Mouse (Mus musculus) liver, embryonic 15.5 days (tissue): ENCODE data around the gene Plxdc1. TPM values are rescaled to one million over a fixed set of nuclear protein-coding genes. Genes with fewer than 3 reads are reported as not detected.
"Not testable (repeated sequence)": the region's sequence is repeated elsewhere in the genome, so short reads cannot be mapped to it uniquely, and the experiment has no call there.

ENCODE experiments used
- ATAC-seq: fragments of 200-750 bp; cut with Nextera tagmentation; 2 replicates; pipeline ENCODE4 v1.8.0; 2017; ENCODE audit warnings: moderate number of reproducible peaks, mild to moderate bottlenecking, moderate library complexity; ENCODE audit not compliant: insufficient read depth
- H3K27ac ChIP-seq: fragments of 300-500 bp; sonication (generic); replicated peaks from 2 replicates; pipeline ENCODE4 v1.5.1; 2015; ENCODE audit warnings: mild to moderate bottlenecking, inconsistent platforms
- H3K27me3 ChIP-seq: fragments of 300-500 bp; sonication (generic); 2 replicates; pipeline ENCODE4 v1.6.1; 2015; ENCODE audit warnings: mild to moderate bottlenecking, inconsistent platforms
- H3K36me3 ChIP-seq: fragments of 300-500 bp; sonication (generic); replicated peaks from 2 replicates; pipeline ENCODE4 v1.6.1; 2015; ENCODE audit warnings: moderate library complexity, mild to moderate bottlenecking, inconsistent platforms
- H3K4me1 ChIP-seq: fragments of 300-500 bp; sonication (generic); replicated peaks from 2 replicates; pipeline ENCODE4 v1.6.1; 2015; ENCODE audit warnings: inconsistent platforms
- H3K4me2 ChIP-seq: fragments of 300-500 bp; sonication (generic); 2 replicates; pipeline ENCODE4 v1.6.1; 2015; ENCODE audit warnings: moderate library complexity, mild to moderate bottlenecking, inconsistent platforms
- H3K4me3 ChIP-seq: fragments of 300-500 bp; sonication (generic); replicated peaks from 2 replicates; pipeline ENCODE4 v1.5.1; 2015; ENCODE audit warnings: mild to moderate bottlenecking, inconsistent platforms
- H3K9ac ChIP-seq: fragments of 300-500 bp; sonication (generic); 2 replicates; pipeline ENCODE4 v1.6.1; 2015; ENCODE audit warnings: moderate library complexity, mild to moderate bottlenecking, inconsistent platforms
- H3K9me3 ChIP-seq: fragments of 300-500 bp; sonication (generic); replicated peaks from 2 replicates; pipeline ENCODE4 v1.6.1; 2016; ENCODE audit warnings: inconsistent platforms
- WGBS: fragments of 180-500 bp; shearing (Covaris S2); methylation state at CpG from one replicate; pipeline ENCODE4 v1.1.7; 2015; ENCODE audit warnings: mixed read lengths; ENCODE audit not compliant: insufficient replicate concordance; 5-methylcytosine and 5-hydroxymethylcytosine counted together
- polyA plus RNA-seq: library from polyadenylated mRNA; unstranded; fragments of >200 nt; fragmentation: Nextera tagmentation; extraction: Ambion mirVana; gene quantifications from 2 replicates; pipeline ENCODE4 v1.2.1, GENCODE M21; 2015

Plxdc1 gene
- polyA plus RNA-seq, 1 experiment from 2014 or later = 0.75 TPM

- WGBS = 41% methylated on average over 14 of the region's 14 CpGs
Observed at GRCm38 (mm10) chr11:97954469-97955141, 31.6 kb downstream of the Plxdc1 start.

GRCm38 (mm10) chr11:97953939-97954275 is 32.3 kb downstream of the Plxdc1 start:
- 57% methylated on average over 6 of the region's 6 CpGs for WGBS
- no peak for ATAC-seq
- no peak overlapping the region for H3K4me3 ChIP-seq

More at GRCm38 (mm10) chr11:97954469-97955141, 31.6 kb downstream of the Plxdc1 start:
- Histone ChIP-seq H3K4me3 (no peak overlapping the region), H3K9ac (no peak overlapping the region), H3K4me2 (no peak overlapping the region), H3K27me3 (no peaks in the 10 kb centered on the region), H3K9me3 (no peaks in the 10 kb centered on the region), H3K27ac (no peak overlapping the region), H3K36me3 (no peaks in the 10 kb centered on the region), H3K4me1 (peaks cover 31% of the 10 kb centered on the region)
- ATAC-seq = no peak

DNA sequence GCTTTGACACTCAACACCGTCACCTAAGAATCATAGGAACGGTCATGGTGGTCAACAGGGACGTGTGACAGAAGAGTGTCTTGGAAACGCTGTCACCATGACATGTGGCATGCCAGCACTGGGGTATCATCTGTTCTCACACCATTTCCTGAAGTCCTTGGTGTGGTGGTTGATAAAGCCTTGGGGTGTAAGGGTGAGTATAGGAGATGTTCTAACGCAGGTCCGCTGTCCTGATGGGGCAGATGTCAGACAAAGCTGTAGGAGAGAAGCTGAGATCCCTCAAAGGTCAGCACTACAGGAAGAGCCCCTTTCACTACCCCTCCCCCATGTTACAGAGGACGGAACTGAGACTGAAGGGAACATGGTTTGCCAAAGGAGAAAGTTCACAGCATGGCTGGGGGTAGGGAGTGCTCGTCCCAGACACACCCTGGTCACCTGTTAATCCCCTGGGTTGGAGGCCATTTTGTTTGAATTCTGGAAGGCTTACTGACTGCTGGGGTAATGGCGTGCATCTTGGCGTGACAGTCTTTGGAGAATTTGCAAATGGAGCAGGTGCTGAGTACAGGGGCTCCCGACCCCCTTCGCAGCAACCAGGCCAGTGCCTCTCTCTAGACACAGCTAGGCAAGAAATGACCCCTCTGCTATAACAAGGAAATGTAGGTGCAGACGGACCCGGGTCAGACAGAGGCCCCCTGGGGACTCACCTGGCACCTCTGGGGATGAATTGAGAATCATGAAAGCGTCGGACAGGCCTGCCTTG is 32.9 kb downstream of the Plxdc1 start:
- H3K9me3 ChIP-seq = no peaks in the 10 kb centered on the region
- no peak for ATAC-seq
- H3K27ac ChIP-seq = no peak overlapping the region
- no peaks in the 10 kb centered on the region for H3K27me3 ChIP-seq
- no peaks in the 10 kb centered on the region for H3K36me3 ChIP-seq
- no peak overlapping the region for H3K4me3 ChIP-seq
- no peak overlapping the region for H3K4me2 ChIP-seq
- H3K9ac ChIP-seq = no peak overlapping the region
- 60% methylated on average over 16 of the region's 16 CpGs for WGBS
- H3K4me1 ChIP-seq = peaks cover 41% of the 10 kb centered on the region

More at GRCm38 (mm10) chr11:97953939-97954275, 32.3 kb downstream of the Plxdc1 start:
- H3K27me3 ChIP-seq = no peaks in the 10 kb centered on the region
- H3K4me2 ChIP-seq = no peak overlapping the region
- H3K36me3 ChIP-seq = no peaks in the 10 kb centered on the region
- no peak overlapping the region for H3K9ac ChIP-seq
- no peak overlapping the region for H3K27ac ChIP-seq
- no peaks in the 10 kb centered on the region for H3K9me3 ChIP-seq
- H3K4me1 ChIP-seq = peaks cover 38% of the 10 kb centered on the region

GRCm38 (mm10) chr11:97952367-97953006 is 33.8 kb downstream of the Plxdc1 start:
- no peak for ATAC-seq
- Histone ChIP-seq H3K9ac (no peak overlapping the region), H3K27me3 (no peaks in the 10 kb centered on the region), H3K27ac (no peak overlapping the region), H3K4me2 (no peak overlapping the region), H3K36me3 (no peaks in the 10 kb centered on the region), H3K9me3 (no peaks in the 10 kb centered on the region), H3K4me1 (peaks cover 41% of the 10 kb centered on the region), H3K4me3 (no peak overlapping the region)
- 71% methylated on average over 1 of the region's 1 CpGs for WGBS

DNA sequence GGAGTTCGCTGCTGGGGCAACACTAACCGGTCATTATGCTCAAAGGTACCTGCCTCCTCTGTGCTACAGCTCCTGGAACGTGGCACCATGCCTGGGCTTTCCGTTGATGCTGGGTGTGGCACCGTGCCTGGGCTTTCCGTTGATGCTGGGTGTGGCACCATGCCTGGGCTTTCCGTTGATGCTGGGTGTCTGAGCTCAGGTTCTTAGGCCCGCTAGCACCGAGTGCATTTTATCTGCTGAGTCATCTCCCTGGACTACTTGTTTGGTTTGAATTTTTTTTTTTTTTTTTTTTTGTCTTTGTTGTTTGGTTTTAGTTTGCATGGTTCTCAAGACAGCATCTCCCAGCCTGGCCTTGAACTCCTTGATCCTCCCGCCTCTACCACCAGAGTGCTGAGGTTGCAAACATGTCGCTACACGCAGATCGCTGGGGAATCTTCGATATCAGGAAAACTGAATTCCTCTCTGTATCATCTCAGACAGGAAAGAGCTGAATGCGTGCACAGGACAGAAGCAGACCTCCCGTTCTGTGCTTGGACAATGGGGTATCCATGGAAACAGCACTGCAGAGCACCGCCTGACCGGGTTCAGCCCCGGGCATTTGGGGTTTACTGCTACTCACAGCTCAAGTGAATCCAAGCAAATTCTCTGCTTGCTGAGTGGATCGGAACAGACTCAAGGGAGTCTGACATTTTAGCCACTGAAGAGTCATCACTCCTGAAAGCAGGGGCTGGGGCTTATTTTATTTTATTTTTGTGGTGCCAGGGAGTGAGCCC is 36.4 kb downstream of the Plxdc1 start:
- peak overlapping the region; percentile 19; the same call in 1 of the 2 replicates for H3K27ac ChIP-seq

DNA sequence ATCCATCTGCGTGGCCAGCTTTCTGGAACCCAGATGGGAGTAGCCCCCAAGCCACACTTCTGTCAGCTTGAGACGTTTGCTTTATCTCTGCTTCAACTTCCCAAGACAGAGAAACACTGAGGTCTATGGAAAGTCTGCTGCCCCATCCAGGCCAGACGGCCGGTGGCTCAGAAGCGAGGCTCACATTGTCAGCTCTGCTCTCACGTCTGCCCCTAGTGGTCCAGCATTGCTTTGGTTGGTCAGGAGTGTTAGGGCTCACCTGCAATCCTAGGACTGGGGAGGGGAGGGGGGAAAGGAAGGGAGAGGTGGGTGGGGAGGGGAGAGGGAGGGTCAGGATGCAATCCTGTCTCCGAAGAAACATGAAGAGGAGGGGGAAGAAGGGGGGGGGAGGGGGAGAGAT is 38.8 kb downstream of the Plxdc1 start:
- H3K4me2 ChIP-seq = no peak overlapping the region
- H3K4me1 ChIP-seq = peaks cover 18% of the 10 kb centered on the region
- no peak for ATAC-seq
- no peaks in the 10 kb centered on the region for H3K27me3 ChIP-seq
- WGBS = 19% methylated on average over 7 of the region's 7 CpGs
- H3K9me3 ChIP-seq = no peaks in the 10 kb centered on the region
- no peaks in the 10 kb centered on the region for H3K36me3 ChIP-seq
- H3K4me3 ChIP-seq = no peak overlapping the region
- H3K27ac ChIP-seq = no peak overlapping the region
- H3K9ac ChIP-seq = no peak overlapping the region

More for the DNA sequence above, 36.4 kb downstream of the Plxdc1 start:
- Histone ChIP-seq H3K4me1 (peaks cover 34% of the 10 kb centered on the region), H3K27me3 (no peaks in the 10 kb centered on the region), H3K9ac (no peak overlapping the region), H3K9me3 (no peaks in the 10 kb centered on the region), H3K36me3 (no peaks in the 10 kb centered on the region), H3K4me3 (no peak overlapping the region), H3K4me2 (peak overlapping the region; percentile 25; the same call in 1 of the 2 replicates)
- WGBS = 36% methylated on average over 20 of the region's 20 CpGs
- ATAC-seq = peak; percentile 80

GRCm38 (mm10) chr11:97945738-97946289 is 40.4 kb downstream of the Plxdc1 start:
- ATAC-seq, H3K9me3 ChIP-seq, H3K36me3 ChIP-seq, H3K4me2 ChIP-seq, H3K9ac ChIP-seq, H3K27me3 ChIP-seq, H3K27ac ChIP-seq, H3K4me3 ChIP-seq: not testable (repeated sequence)
- 77% methylated on average over 7 of the region's 7 CpGs for WGBS
- H3K4me1 ChIP-seq = peaks cover 18% of the 10 kb centered on the region

- Histone ChIP-seq H3K36me3 (no peaks in the 10 kb centered on the region), H3K27ac (no peak overlapping the region), H3K27me3 (no peaks in the 10 kb centered on the region), H3K9ac (no peak overlapping the region), H3K4me1 (peaks cover 14% of the 10 kb centered on the region), H3K4me2 (no peak overlapping the region), H3K9me3 (no peaks in the 10 kb centered on the region), H3K4me3 (no peak overlapping the region)
- WGBS = 76% methylated on average over 10 of the region's 10 CpGs
- ATAC-seq = no peak
Observed at GRCm38 (mm10) chr11:97945031-97945430, 41.2 kb downstream of the Plxdc1 start.

DNA sequence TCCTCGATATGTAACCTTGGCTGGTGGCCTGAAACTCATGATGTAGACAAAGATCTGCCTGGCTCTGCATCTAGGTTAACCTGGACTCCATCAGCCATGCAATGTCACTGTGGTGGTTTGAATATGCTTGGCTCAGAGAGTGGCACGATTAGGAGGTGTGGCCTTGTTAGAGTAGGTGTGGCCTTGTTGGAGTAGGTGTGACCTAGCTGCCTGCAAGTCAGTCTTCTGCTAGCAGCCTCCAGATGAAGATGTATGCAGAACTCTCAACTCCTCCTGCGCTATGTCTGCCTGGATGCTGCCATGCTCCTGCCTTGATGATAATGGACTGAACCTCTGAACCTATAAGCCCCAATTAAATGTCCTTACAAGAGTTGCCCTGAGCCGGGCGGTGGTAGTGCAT is 43.0 kb downstream of the Plxdc1 start:
- Histone ChIP-seq H3K9ac (no peak overlapping the region), H3K4me3 (no peak overlapping the region), H3K27ac (no peak overlapping the region), H3K27me3 (no peaks in the 10 kb centered on the region), H3K36me3 (no peaks in the 10 kb centered on the region), H3K9me3 (no peaks in the 10 kb centered on the region), H3K4me1 (no peaks in the 10 kb centered on the region), H3K4me2 (no peak overlapping the region)
- 61% methylated on average over 5 of the region's 5 CpGs for WGBS
- ATAC-seq = no peak

GRCm38 (mm10) chr11:97942420-97943111 is 43.7 kb downstream of the Plxdc1 start:
- H3K9ac ChIP-seq = no peak overlapping the region
- no peak for ATAC-seq
- H3K27ac ChIP-seq = no peak overlapping the region
- H3K4me2 ChIP-seq = no peak overlapping the region
- 41% methylated on average over 15 of the region's 15 CpGs for WGBS
- H3K27me3 ChIP-seq = no peaks in the 10 kb centered on the region
- no peaks in the 10 kb centered on the region for H3K36me3 ChIP-seq
- H3K4me1 ChIP-seq = no peaks in the 10 kb centered on the region
- H3K9me3 ChIP-seq = no peaks in the 10 kb centered on the region
- no peak overlapping the region for H3K4me3 ChIP-seq
